ENCODE assay signal across 8 mouse cellular contexts in genomic region chr16:30775740-30776700, GRCm38 (mm10).
A peak's percentile ranks its signal among the peaks of the same experiment; 100 is the strongest.
DNase-seq lines count a peak whose midpoint lies in the region; ATAC-seq and TF ChIP-seq lines count a peak whose summit lies in the region.

No protein-coding gene starts in this region.

- H3K36me3 ChIP-seq in heart, embryonic 12.5 days = no peaks in the 10 kb centered on the region
- no peaks in the 10 kb centered on the region for H3K36me3 ChIP-seq in hindbrain, embryonic 16.5 days (ENCODE audit: control insufficient read depth, insufficient read depth, low read length)
- H3K36me3 ChIP-seq in myocyte (ENCODE audit: control insufficient read depth, insufficient read depth) = no peaks in the 10 kb centered on the region
- no peaks in the 10 kb centered on the region for H3K36me3 ChIP-seq in thymus, adult 2 months (ENCODE audit: control insufficient read depth, insufficient read depth, low read length)

- H3K4me1 ChIP-seq in heart, embryonic 12.5 days (replicated peaks) = peaks cover 34% of the 10 kb centered on the region
- H3K4me1 ChIP-seq in hindbrain, embryonic 16.5 days (ENCODE audit: control insufficient read depth, insufficient read depth, low read depth, low read length) = peaks cover 14% of the 10 kb centered on the region
- no peaks in the 10 kb centered on the region for H3K4me1 ChIP-seq in thymus, adult 2 months (replicated peaks; ENCODE audit: control insufficient read depth, insufficient read depth, low read length)

- H3K4me3 ChIP-seq in heart, embryonic 12.5 days = no peak overlapping the region
- H3K4me3 ChIP-seq in hindbrain, embryonic 16.5 days (ENCODE audit: low read length) = no peak overlapping the region
- H3K4me3 ChIP-seq in myocyte = no peak overlapping the region
- H3K4me3 ChIP-seq in thymus, adult 2 months (ENCODE audit: control insufficient read depth, insufficient read depth, low read length) = no peak overlapping the region

- no peak overlapping the region for H3K9ac ChIP-seq in heart, embryonic 12.5 days
- 0 out of 2 replicates have a peak overlapping the region, but pooled peaks have one; percentile 42 for H3K9ac ChIP-seq in hindbrain, embryonic 16.5 days (ENCODE audit: low read depth, low read length)

- TF ChIP-seq CTCF in thymus, adult 2 months (IDR thresholded peaks at IDR 0.05; ENCODE audit: borderline replicate concordance, control insufficient read depth, extremely low read depth, insufficient read depth, low read length, poor library complexity) = no peak

- ATAC-seq in heart, embryonic 12.5 days (ENCODE audit: insufficient number of reproducible peaks, low FRiP score) = no peak
- no peak for ATAC-seq in hindbrain, embryonic 16.5 days

- peak; percentile 98 for DNase-seq in heart, adult 11 months
- DNase-seq in embryo, embryonic 10.5 days (ENCODE audit: low spot score) = peak; percentile 30
- DNase-seq in cerebellum, adult 11-12 months = no peak
- no peak for DNase-seq in left cerebral cortex, adult 11 months (ENCODE audit: low spot score)
- no peak for DNase-seq in thymus, adult 2 months

- H3K27me3 ChIP-seq in heart, embryonic 12.5 days (replicated peaks) = no peaks in the 10 kb centered on the region; the same call in 1 of the 2 replicates
- no peaks in the 10 kb centered on the region for H3K27me3 ChIP-seq in hindbrain, embryonic 16.5 days (replicated peaks; ENCODE audit: control insufficient read depth, insufficient read depth, low read length)
- H3K27me3 ChIP-seq in myocyte (ENCODE audit: control insufficient read depth, insufficient read depth, insufficient read length) = no peaks in the 10 kb centered on the region
- H3K27me3 ChIP-seq in thymus, adult 2 months (ENCODE audit: control insufficient read depth, insufficient read depth, low read length) = no peaks in the 10 kb centered on the region

- H3K9me3 ChIP-seq in heart, embryonic 12.5 days (replicated peaks) = no peaks in the 10 kb centered on the region
- H3K9me3 ChIP-seq in hindbrain, embryonic 16.5 days (ENCODE audit: control insufficient read depth, low read length) = no peaks in the 10 kb centered on the region

- WGBS in heart, embryonic 12.5 days = 50% methylated on average over 21 of the region's 21 CpGs
- WGBS in hindbrain, embryonic 16.5 days = 51% methylated on average over 21 of the region's 21 CpGs
- WGBS in thymus, adult 2 months = 56% methylated on average over 21 of the region's 21 CpGs

- no peak overlapping the region; the same call in 1 of the 2 replicates for H3K4me2 ChIP-seq in heart, embryonic 12.5 days
- H3K4me2 ChIP-seq in hindbrain, embryonic 16.5 days (ENCODE audit: low read length) = no peak overlapping the region; the same call in 1 of the 2 replicates
- H3K4me2 ChIP-seq in myocyte (ENCODE audit: low read depth) = peak overlapping the region; percentile 50

- no peak overlapping the region for H3ac ChIP-seq in myocyte (ENCODE audit: control insufficient read depth, insufficient read length)

- no peak for TF ChIP-seq POLR2A in myocyte (IDR thresholded peaks at IDR 0.05; ENCODE audit: insufficient read length, low read depth)
- no peak for TF ChIP-seq POLR2A in thymus, adult 2 months (IDR thresholded peaks at IDR 0.05; ENCODE audit: control insufficient read depth, extremely low read depth, insufficient read depth, low read length, poor library complexity)

- no peak overlapping the region for H3K27ac ChIP-seq in heart, embryonic 12.5 days (ENCODE audit: poor library complexity, severe bottlenecking)
- no peak overlapping the region for H3K27ac ChIP-seq in hindbrain, embryonic 16.5 days (ENCODE audit: low read depth, low read length)
- H3K27ac ChIP-seq in thymus, adult 2 months (ENCODE audit: control insufficient read depth, insufficient read depth, low read length) = no peak overlapping the region

- H3K79me2 ChIP-seq in myocyte (ENCODE audit: control insufficient read depth, insufficient read depth) = no peaks in the 10 kb centered on the region

TF ChIP-seq in myocyte, 11 proteins besides CTCF, POLR2A, EP300 and RAD21:
- TF ChIP-seq MYOD1 (IDR thresholded peaks at IDR 0.05; ENCODE audit: control insufficient read depth in 1 of 3, insufficient read length in 2 of 3, low read depth in 2 of 3) (peak in 2 of 3 experiments; percentile 50 to 78), MYOG (IDR thresholded peaks at IDR 0.05; ENCODE audit: control insufficient read depth in 1 of 3, insufficient read depth in 1 of 3, insufficient read length in 2 of 3, low read depth in 2 of 3) (peak in 2 of 3 experiments; percentile 13 to 74), TCF12 (IDR thresholded peaks at IDR 0.05; ENCODE audit: insufficient read depth, poor library complexity, severe bottlenecking) (no peak)

Comparison
In these comparisons a context has a peak if more than half of its experiments do, and no peak if none do; other contexts are left out.
1. DNase-seq: peak in heart, adult 11 months (single experiment) and embryo, embryonic 10.5 days (single experiment); none in cerebellum, adult 11-12 months (single experiment), left cerebral cortex, adult 11 months (single experiment) and thymus, adult 2 months (single experiment).